Mouse (Mus musculus): ENCODE measurements at regions not wholly inside any gene's neighbourhood (a gene's known extent, or its start where the extent isn't known, plus 50 kb on each side); places are given as distances from the start of the nearest gene placed in this dataset.

- no peaks in the 10 kb centered on the region; the same call in 1 of the 2 replicates for H3K27me3 ChIP-seq (ENCODE audit: control insufficient read depth, insufficient read depth, low read length)
- H3K9me3 ChIP-seq (ENCODE audit: control insufficient read depth, low read length), result no peaks in the 10 kb centered on the region
- no peak overlapping the region for H3K9ac ChIP-seq (replicated peaks; ENCODE audit: low read length)
- peak; percentile 60 for DNase-seq
- ATAC-seq (ENCODE audit: low FRiP score, low TSS enrichment), result no peak
- 70% methylated on average over 11 of the region's 11 CpGs for WGBS
- no peaks in the 10 kb centered on the region for H3K4me1 ChIP-seq (ENCODE audit: control insufficient read depth, insufficient read depth, low read length)
- H3K27ac ChIP-seq (replicated peaks; ENCODE audit: low read depth, low read length), result no peak overlapping the region
- no peak overlapping the region for H3K4me3 ChIP-seq (replicated peaks; ENCODE audit: low read depth, low read length)
- H3K36me3 ChIP-seq (ENCODE audit: control insufficient read depth, insufficient read depth, low read length), result no peaks in the 10 kb centered on the region
- H3K4me2 ChIP-seq (ENCODE audit: low read length), result no peak overlapping the region
Observed at GRCm38 (mm10) chr9:61144685-61145318, 227.4 kb upstream of the Tle3 start.

DNA sequence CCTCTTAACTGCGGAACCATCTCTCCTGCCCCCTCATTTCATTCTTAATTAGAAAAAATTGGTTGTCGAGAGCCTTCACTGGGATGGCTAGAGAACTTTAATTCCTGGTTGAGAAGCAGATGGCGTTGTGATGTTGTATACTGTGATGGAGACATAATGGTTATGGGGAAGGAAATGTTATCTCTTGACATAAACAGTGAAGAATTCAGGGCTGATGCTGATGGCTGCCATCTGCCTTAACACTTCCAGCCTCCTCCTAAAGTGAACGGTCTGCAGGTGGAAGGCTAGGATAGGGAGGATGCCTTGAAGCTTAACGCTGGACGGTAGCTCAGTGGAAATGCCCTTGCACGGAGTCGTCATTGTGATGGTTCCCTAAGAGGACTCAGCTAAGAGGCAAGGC, 226.4 kb upstream of the Tle3 start:
- Histone ChIP-seq H3K27me3 (ENCODE audit: control insufficient read depth, insufficient read depth, low read length) (no peaks in the 10 kb centered on the region; the same call in 1 of the 2 replicates), H3K27ac (replicated peaks; ENCODE audit: low read depth, low read length) (no peak overlapping the region), H3K9me3 (ENCODE audit: control insufficient read depth, low read length) (no peaks in the 10 kb centered on the region), H3K9ac (replicated peaks; ENCODE audit: low read length) (no peak overlapping the region), H3K4me3 (replicated peaks; ENCODE audit: low read depth, low read length) (no peak overlapping the region), H3K4me2 (ENCODE audit: low read length) (no peak overlapping the region), H3K36me3 (ENCODE audit: control insufficient read depth, insufficient read depth, low read length) (no peaks in the 10 kb centered on the region), H3K4me1 (ENCODE audit: control insufficient read depth, insufficient read depth, low read length) (no peaks in the 10 kb centered on the region)
- WGBS, result 93% methylated on average over 8 of the region's 8 CpGs
- ATAC-seq (ENCODE audit: low FRiP score, low TSS enrichment) (no peak), DNase-seq (no peak)

GRCm38 (mm10) chr9:61151201-61151600, 221.0 kb upstream of the Tle3 start:
- Histone ChIP-seq H3K9ac (replicated peaks; ENCODE audit: low read length) (no peak overlapping the region), H3K36me3 (ENCODE audit: control insufficient read depth, insufficient read depth, low read length) (no peaks in the 10 kb centered on the region), H3K4me3 (replicated peaks; ENCODE audit: low read depth, low read length) (no peak overlapping the region), H3K4me2 (ENCODE audit: low read length) (no peak overlapping the region), H3K9me3 (ENCODE audit: control insufficient read depth, low read length) (no peaks in the 10 kb centered on the region), H3K27ac (replicated peaks; ENCODE audit: low read depth, low read length) (no peak overlapping the region), H3K27me3 (ENCODE audit: control insufficient read depth, insufficient read depth, low read length) (no peaks in the 10 kb centered on the region; the same call in none of the 2 replicates), H3K4me1 (ENCODE audit: control insufficient read depth, insufficient read depth, low read length) (peaks cover 13% of the 10 kb centered on the region)
- WGBS, result 80% methylated on average over 4 of the region's 4 CpGs
- no peak for DNase-seq
- ATAC-seq (ENCODE audit: low FRiP score, low TSS enrichment), result no peak

DNA sequence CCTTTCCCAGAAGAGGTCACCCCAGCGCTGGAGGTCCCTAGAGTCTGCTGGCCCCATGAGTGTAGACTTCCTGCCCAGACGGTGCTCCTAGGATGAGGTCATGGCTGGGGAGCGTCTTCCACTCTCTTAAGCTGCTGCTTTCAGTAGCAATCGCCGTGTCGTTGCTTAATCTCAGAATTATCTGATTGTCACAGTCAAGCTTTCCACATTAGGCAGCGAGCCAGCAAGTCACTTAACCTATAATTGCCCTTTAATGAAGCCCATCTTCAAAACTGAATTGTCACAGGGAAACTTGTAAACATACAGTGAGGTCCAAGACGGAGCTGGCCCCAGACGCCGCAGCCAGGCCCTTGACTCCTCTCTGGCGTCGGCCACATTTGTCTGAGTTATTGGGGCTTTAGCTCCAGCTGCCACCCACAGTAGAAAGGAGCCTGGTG, 220.2 kb upstream of the Tle3 start:
- DNase-seq (no peak), ATAC-seq (ENCODE audit: low FRiP score, low TSS enrichment) (no peak)
- H3K4me1 ChIP-seq (ENCODE audit: control insufficient read depth, insufficient read depth, low read length), result peaks cover 13% of the 10 kb centered on the region
- no peaks in the 10 kb centered on the region; the same call in none of the 2 replicates for H3K27me3 ChIP-seq (ENCODE audit: control insufficient read depth, insufficient read depth, low read length)
- no peaks in the 10 kb centered on the region for H3K9me3 ChIP-seq (ENCODE audit: control insufficient read depth, low read length)
- H3K9ac ChIP-seq (replicated peaks; ENCODE audit: low read length), result no peak overlapping the region
- no peak overlapping the region for H3K27ac ChIP-seq (replicated peaks; ENCODE audit: low read depth, low read length)
- H3K4me2 ChIP-seq (ENCODE audit: low read length), result no peak overlapping the region
- H3K4me3 ChIP-seq (replicated peaks; ENCODE audit: low read depth, low read length), result no peak overlapping the region
- H3K36me3 ChIP-seq (ENCODE audit: control insufficient read depth, insufficient read depth, low read length), result no peaks in the 10 kb centered on the region
- WGBS, result 51% methylated on average over 12 of the region's 12 CpGs

GRCm38 (mm10) chr9:61154721-61155120, 217.4 kb upstream of the Tle3 start:
- peaks cover 15% of the 10 kb centered on the region for H3K4me1 ChIP-seq (ENCODE audit: control insufficient read depth, insufficient read depth, low read length)
- DNase-seq (no peak), ATAC-seq (ENCODE audit: low FRiP score, low TSS enrichment) (no peak)
- H3K9me3 ChIP-seq (ENCODE audit: control insufficient read depth, low read length), result no peaks in the 10 kb centered on the region
- H3K4me2 ChIP-seq (ENCODE audit: low read length), result no peak overlapping the region
- H3K9ac ChIP-seq (replicated peaks; ENCODE audit: low read length), result no peak overlapping the region
- H3K36me3 ChIP-seq (ENCODE audit: control insufficient read depth, insufficient read depth, low read length), result no peaks in the 10 kb centered on the region
- H3K27ac ChIP-seq (replicated peaks; ENCODE audit: low read depth, low read length), result no peak overlapping the region
- H3K4me3 ChIP-seq (replicated peaks; ENCODE audit: low read depth, low read length), result no peak overlapping the region
- WGBS, result 14% methylated on average over 6 of the region's 6 CpGs
- H3K27me3 ChIP-seq (ENCODE audit: control insufficient read depth, insufficient read depth, low read length), result no peaks in the 10 kb centered on the region; the same call in none of the 2 replicates

DNA sequence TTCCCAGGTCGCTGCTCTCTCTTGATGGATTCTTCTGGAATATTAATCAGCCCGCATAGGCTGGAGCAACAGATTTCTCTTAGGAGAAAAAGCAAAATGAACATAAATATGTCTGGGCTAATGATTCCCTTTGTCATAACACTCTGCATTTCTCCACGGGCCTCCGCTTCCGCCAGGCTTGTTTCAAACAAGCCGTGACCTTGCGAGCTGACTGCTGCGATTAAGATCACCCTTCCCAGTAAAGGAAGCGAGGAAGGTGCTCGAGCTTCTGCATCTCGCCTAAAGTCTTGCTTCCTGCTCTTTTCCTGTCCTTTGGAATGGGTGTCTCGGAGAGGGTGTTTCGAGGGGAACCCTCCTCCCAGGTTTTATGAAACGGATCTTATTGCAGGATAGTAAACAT, 216.3 kb upstream of the Tle3 start:
- Histone ChIP-seq H3K4me2 (ENCODE audit: low read length) (no peak overlapping the region), H3K27me3 (ENCODE audit: control insufficient read depth, insufficient read depth, low read length) (no peaks in the 10 kb centered on the region; the same call in 1 of the 2 replicates), H3K27ac (replicated peaks; ENCODE audit: low read depth, low read length) (no peak overlapping the region), H3K4me3 (replicated peaks; ENCODE audit: low read depth, low read length) (no peak overlapping the region), H3K4me1 (ENCODE audit: control insufficient read depth, insufficient read depth, low read length) (peaks cover 15% of the 10 kb centered on the region), H3K9ac (replicated peaks; ENCODE audit: low read length) (no peak overlapping the region), H3K9me3 (ENCODE audit: control insufficient read depth, low read length) (no peaks in the 10 kb centered on the region), H3K36me3 (ENCODE audit: control insufficient read depth, insufficient read depth, low read length) (no peaks in the 10 kb centered on the region)
- DNase-seq, result peak; percentile 59
- 42% methylated on average over 14 of the region's 14 CpGs for WGBS
- ATAC-seq (ENCODE audit: low FRiP score, low TSS enrichment), result no peak

DNA sequence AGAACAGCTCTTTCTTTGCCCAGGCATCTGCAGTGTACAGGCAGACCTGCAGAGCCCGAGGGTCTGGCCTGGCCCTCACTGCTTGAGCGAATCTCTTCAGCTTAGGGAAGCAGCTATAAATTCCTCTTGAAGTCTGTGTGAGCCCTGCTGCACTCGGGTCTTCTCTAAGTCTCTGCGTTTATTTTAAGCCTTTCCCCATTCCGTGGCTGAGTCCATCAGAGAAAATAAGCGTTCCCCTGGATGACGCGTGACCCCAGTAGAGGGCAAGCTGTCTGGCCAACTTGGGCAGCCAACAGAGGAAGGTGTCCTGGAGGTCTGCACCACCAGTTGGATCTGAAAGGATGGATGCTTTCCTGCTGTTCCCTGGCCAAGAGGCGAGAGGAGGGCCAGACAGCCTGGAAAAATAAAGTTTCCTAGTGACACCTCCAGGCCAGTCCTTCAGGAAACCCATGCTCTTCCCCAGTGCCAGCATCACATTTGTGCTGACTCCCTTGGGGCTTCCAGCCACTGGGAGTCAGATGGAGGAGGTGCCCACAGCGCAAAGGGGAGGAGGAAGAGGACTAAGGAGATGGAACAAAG, 213.9 kb upstream of the Tle3 start:
- WGBS, result 44% methylated on average over 10 of the region's 10 CpGs
- Histone ChIP-seq H3K36me3 (ENCODE audit: control insufficient read depth, insufficient read depth, low read length) (no peaks in the 10 kb centered on the region), H3K4me1 (ENCODE audit: control insufficient read depth, insufficient read depth, low read length) (peaks cover 26% of the 10 kb centered on the region), H3K27me3 (ENCODE audit: control insufficient read depth, insufficient read depth, low read length) (no peaks in the 10 kb centered on the region; the same call in 1 of the 2 replicates), H3K27ac (replicated peaks; ENCODE audit: low read depth, low read length) (no peak overlapping the region), H3K4me3 (replicated peaks; ENCODE audit: low read depth, low read length) (no peak overlapping the region), H3K9ac (replicated peaks; ENCODE audit: low read length) (no peak overlapping the region), H3K4me2 (ENCODE audit: low read length) (no peak overlapping the region), H3K9me3 (ENCODE audit: control insufficient read depth, low read length) (no peaks in the 10 kb centered on the region)
- no peak for ATAC-seq (ENCODE audit: low FRiP score, low TSS enrichment)
- peak; percentile 41 for DNase-seq

DNA sequence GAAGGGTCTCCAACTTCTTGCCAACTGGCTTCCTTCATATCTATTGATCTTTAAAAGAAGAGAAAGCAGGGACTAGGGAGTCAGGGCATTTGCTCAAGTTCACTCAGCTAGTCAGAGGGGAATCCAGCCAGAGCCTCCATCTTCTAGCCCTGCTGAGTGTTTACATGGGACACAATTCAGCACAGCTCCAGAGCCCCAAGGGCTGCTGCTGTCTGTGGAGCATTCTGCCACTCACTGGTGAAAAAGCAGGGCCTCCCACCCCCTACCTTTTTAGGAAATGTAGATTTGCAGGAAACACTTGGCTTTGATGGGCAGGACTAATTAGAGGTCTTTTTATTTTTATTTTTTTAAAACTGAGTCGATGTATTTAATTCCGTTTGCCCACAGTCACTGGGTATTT, 213.0 kb upstream of the Tle3 start:
- H3K4me1 ChIP-seq (ENCODE audit: control insufficient read depth, insufficient read depth, low read length), result peaks cover 31% of the 10 kb centered on the region
- no peak overlapping the region for H3K4me3 ChIP-seq (replicated peaks; ENCODE audit: low read depth, low read length)
- H3K27ac ChIP-seq (replicated peaks; ENCODE audit: low read depth, low read length), result no peak overlapping the region
- no peak overlapping the region for H3K9ac ChIP-seq (replicated peaks; ENCODE audit: low read length)
- H3K4me2 ChIP-seq (ENCODE audit: low read length), result no peak overlapping the region
- no peak for DNase-seq
- 80% methylated on average over 2 of the region's 2 CpGs for WGBS
- H3K36me3 ChIP-seq (ENCODE audit: control insufficient read depth, insufficient read depth, low read length), result no peaks in the 10 kb centered on the region
- no peaks in the 10 kb centered on the region for H3K9me3 ChIP-seq (ENCODE audit: control insufficient read depth, low read length)
- H3K27me3 ChIP-seq (ENCODE audit: control insufficient read depth, insufficient read depth, low read length), result no peaks in the 10 kb centered on the region
- no peak for ATAC-seq (ENCODE audit: low FRiP score, low TSS enrichment)

DNA sequence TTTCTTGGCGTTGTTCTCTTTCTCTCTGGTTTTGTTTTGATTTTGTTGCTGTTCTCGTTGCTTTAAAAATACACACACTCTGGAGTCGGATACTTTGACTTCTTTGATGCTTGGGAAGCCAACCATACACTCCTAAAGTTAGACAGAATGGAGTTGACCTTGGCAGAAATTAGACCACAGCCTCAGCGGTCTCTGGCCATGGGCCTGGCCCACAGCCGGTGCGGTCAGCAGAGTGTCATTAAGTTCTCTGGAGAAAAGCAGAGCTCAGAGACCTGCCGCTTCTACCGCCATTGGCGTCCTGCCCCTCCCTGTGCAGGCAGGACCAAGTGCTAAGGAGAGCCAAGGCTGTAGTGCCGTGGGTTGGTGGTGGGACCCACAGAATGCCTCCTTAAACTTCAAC, 212.6 kb upstream of the Tle3 start:
- H3K27ac ChIP-seq (replicated peaks; ENCODE audit: low read depth, low read length), result no peak overlapping the region
- ATAC-seq (ENCODE audit: low FRiP score, low TSS enrichment) (no peak), DNase-seq (no peak)
- no peaks in the 10 kb centered on the region for H3K27me3 ChIP-seq (ENCODE audit: control insufficient read depth, insufficient read depth, low read length)
- WGBS, result 83% methylated on average over 10 of the region's 10 CpGs
- no peak overlapping the region for H3K9ac ChIP-seq (replicated peaks; ENCODE audit: low read length)
- no peaks in the 10 kb centered on the region for H3K9me3 ChIP-seq (ENCODE audit: control insufficient read depth, low read length)
- H3K4me1 ChIP-seq (ENCODE audit: control insufficient read depth, insufficient read depth, low read length), result peaks cover 31% of the 10 kb centered on the region
- H3K4me2 ChIP-seq (ENCODE audit: low read length), result no peak overlapping the region
- H3K36me3 ChIP-seq (ENCODE audit: control insufficient read depth, insufficient read depth, low read length), result no peaks in the 10 kb centered on the region
- H3K4me3 ChIP-seq (replicated peaks; ENCODE audit: low read depth, low read length), result no peak overlapping the region
